Mouse (Mus musculus) T-cell, adult 2 months (primary cell): ENCODE measurements around the gene Tle1.

Experiments used
- DNase-seq: peaks from one replicate; pipeline ENCODE4 v3.0.0; 2022; ENCODE audit warnings: low spot score

Gene Tle1

DNA sequence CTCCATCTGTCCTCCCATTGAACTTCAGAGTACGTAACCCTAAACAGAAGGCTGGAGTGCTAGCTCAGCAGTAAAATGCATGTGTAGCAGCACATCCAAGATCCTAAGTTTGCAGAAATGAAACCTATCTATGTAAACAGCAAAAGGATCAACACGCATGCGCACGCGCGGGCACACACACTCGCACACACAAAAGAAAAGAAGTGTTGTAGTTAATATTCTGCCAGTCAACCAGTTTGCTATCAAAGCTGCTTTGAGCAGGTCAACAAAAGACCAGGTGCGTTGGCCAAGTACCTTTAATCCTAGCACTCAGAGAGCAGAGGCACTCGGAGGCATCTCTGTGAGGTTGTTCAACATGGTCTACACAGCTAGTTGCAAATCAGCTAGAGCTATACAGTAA, 35.0 kb downstream of the Tle1 start:
- DNase-seq = no peak

- DNase-seq = no peak
Observed at GRCm38 (mm10) chr4:72162445-72163218, 38.1 kb downstream of the Tle1 start.

GRCm38 (mm10) chr4:72160102-72160511, 40.6 kb downstream of the Tle1 start:
- DNase-seq = no peak

- no peak for DNase-seq
Observed at GRCm38 (mm10) chr4:72157931-72158371, 42.8 kb downstream of the Tle1 start.

DNA sequence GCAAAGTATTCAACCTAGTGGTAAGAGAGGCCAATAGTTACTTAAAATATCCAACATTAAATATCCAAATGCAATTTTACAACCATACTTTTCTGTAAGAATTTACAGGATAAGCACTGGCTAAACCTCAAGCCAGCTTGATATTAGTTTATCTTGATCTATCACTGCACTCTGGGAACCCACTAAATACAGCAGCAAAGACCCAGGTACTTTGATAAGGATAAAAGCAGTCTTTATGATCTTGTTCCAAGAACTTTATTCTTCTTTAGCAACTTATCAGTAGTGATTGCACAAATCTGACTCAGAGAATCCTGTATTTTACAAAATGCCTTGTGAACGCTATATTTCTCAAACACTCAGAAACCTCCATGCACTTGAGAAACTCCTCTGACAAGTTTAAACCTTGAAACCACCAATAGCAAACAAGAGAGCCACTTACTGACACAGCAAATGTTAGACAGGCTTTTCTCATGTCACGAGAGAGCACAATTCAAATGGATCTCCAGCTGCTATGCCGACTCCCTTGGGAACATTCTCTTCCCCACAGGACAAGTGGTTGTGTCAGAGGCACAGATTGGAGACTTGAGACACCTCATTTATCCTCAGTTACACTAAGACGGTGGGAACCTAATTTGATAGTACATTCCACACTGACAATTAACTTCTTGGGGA, 50.1 kb downstream of the Tle1 start:
- DNase-seq = no peak

DNA sequence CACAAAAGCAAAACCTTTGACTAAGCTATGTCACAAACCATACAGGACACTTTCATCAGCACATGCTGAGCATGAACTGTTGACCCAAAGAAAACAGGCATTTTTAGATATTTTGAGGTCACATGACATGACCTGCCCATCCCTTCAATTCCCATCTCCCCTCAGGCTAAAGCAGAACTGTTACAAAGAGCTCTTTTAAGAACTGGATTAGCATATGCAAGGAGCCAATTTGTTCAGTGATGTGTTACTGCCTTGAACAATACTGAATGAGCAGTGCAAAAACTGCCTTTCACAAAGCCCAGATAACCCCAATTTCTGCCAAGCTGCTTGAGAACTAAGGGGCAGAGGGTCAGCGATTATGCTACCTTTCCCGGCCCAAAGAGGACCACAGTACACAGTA, 54.7 kb downstream of the Tle1 start:
- no peak for DNase-seq

DNA sequence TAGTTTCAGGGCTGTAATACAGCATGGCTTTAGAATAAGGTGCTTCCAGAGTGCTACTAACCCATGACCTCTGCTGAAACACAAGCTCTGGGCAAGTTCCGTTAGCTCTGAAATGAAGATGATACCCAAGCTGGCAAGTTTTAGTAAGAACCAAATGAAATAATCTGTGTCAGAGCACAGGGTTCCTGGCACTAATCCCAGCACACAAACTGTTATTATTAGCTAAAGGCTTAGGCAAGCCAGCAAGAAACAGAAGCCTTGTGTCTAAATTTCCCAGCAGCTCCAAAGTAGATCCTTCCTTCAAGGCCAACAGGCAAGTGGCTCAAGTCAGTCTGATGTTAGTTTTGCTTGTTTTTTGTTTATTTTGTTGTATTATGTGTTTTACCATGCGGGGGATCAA, 56.2 kb downstream of the Tle1 start:
- DNase-seq = no peak

DNA sequence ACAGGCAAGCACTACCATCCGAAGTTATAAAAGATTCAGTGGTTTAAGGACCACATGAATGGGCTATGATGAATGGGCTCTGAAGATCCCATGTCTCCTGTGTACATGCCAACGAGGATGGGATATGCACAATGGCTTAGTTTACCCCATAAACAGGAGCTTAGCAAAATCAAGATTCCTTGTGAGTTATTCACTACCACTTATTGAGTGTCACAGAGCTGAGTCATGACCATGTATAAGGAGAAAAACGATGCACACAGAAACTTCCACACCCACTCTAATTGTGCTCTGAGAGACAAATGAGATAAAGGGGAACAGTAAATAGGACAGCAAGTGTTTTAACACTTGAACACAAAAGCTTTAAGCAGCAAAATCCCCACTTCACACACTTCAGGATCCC, 60.0 kb downstream of the Tle1 start:
- DNase-seq = no peak

GRCm38 (mm10) chr4:72139475-72140120, 61.1 kb downstream of the Tle1 start:
- no peak for DNase-seq

DNA sequence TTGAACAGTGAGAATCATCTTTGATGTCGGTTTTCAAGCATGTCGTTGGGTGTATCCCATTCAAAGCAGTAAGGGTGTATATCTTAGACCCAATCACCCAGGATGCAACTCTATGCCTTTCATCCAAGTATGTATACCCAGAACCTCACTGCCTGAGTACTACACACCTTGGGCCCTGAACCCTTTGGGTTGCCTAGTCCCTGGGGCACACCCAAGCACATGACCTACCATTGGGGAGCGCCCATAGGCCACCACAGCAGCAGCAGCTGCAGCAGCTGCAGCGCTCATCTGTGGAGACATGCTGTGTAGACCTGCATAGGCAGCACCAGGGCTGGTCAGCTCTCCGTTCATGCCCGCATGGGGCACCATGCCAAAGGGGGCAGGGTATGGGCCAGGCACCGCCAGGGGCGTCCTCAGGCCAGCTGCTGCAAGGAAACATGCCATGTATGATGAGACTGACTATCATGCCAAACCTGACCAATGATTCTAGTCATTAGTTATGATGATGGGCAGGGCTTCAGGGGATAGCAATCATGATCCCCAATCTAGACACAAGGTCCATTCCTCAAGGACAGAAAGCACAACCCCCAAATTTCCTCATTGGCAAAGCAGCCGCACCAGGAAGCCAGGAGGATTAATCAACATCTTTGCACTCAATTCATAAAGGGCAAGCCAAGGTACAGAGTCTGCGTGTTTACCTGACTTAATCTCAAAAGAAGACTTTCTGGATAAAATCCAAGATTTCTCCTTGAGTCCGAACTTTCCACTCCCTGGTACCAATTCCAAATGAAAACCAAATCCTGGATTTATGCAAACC, 62.2 kb downstream of the Tle1 start:
- DNase-seq = no peak

DNA sequence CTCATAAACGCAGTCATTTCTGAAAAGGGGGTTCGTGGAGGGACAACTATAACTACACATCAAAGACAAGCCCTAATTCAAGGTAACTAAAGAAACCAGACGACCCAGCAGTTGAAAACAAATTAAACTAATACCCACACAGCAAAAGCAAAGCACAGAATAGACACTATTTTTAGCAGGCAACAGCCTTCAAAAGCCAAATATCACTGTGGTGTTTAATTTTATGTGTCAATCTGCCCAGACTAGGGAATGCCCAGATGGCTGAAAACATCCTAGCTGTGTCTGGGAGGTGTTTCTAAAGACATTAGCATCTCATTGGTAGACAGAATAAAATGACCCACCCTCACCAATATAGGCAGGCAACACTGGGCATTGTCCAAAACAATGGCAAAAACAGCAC, 68.1 kb downstream of the Tle1 start:
- DNase-seq = no peak

DNA sequence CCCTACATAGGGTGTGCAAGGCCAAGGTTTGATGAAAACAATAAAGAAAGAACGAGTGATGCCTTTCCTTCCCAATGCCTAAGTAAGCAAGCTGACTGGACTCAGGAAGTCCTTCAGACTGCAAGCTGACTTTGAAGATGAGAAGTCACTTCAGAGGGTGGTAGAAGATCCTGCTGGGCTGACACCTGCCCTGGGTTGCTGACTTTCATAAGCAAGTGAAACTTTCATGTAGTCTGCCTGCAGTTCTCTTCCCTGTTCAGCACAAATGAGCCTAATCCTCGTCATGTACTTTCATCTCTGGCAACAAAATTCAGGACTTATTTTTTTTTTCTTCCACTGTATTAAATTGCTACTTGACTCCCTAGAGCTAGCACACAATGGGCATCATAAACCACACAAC, 73.1 kb downstream of the Tle1 start:
- no peak for DNase-seq

GRCm38 (mm10) chr4:72124790-72125189, 75.9 kb downstream of the Tle1 start:
- no peak for DNase-seq

GRCm38 (mm10) chr4:72122837-72123236, 77.9 kb downstream of the Tle1 start:
- DNase-seq = no peak

GRCm38 (mm10) chr4:72122343-72122742, 78.4 kb downstream of the Tle1 start:
- DNase-seq = no peak

DNA sequence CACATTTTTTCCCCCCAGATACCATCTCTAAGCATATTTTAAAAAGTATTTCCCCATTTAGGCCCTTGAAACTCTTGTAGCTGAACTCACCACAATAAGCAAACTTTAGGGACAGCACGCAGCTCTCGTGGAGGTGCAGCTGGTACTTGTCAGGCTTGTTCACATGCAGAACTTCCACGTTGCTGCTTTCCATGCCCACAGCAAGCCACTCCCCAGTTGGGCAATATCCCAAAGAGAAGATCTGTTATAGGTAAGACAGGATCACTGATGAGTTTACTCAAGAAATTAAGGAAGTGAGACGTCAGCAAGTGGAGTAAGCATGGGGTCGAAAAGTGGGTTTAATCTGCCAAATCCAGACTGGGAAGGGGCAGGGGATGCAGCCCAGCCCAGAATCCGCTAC, 80.7 kb downstream of the Tle1 start:
- DNase-seq = no peak

DNA sequence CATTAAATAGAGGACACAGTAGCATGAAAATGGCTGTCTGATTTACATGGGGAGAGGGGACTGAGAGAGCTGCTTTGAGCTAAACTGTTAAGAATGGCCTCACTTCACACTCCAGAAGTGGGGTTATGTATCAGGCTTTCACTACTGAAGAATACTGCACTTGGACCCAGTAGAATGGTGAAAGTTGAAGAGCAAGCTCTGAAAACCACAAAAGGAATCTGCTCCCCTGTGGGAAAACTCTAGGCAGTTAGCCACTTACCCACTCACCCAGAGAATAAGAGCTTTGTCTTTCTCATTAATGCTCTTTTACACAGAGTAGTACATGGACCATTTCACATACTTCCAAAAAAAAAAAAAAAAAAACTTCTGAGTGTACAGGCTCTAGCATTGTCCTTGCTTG, 95.0 kb downstream of the Tle1 start:
- no peak for DNase-seq

DNA sequence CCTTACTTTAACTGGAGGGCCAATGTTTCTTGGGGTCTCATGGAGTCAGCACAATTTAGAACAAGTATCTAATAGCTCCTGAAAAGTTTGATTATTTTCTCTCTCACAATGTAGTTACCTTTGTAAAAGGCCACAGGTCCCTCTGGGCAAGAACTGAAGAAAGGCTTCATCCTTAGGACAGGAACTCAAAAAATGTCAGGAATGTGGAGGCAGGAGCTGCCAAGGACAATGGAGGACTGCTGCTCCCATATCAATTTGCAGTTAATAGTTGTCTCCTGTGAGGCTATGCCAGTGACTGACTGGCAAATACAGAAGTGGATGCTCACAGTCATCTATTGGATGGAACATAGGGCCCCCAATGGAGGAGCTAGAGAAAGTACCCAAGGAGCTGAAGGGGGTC, 96.5 kb downstream of the Tle1 start:
- DNase-seq = no peak

- DNase-seq = no peak
Observed at GRCm38 (mm10) chr4:72087811-72088210, 112.9 kb downstream of the Tle1 start.

- DNase-seq = no peak
Observed at GRCm38 (mm10) chr4:72069111-72069534, 131.6 kb downstream of the Tle1 start.

DNA sequence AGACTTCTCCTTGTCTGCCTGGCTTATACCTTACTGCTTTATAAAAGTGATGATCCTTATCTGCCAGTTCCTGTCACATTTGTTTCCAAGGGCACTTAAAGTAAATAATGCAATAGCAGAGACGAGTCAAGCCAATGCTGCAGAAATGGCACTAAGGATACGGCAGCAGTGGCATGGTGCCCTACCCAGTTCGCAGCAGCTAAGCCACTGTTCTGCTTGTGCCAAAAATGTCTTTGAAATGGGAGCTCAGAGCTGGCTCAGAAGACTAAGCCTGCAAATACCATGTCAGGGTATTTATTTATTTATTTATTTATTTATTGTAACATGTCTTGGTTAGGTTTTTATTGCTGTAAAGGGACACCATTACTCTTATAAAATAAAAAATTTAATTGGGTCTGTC, 132.8 kb downstream of the Tle1 start:
- no peak for DNase-seq
